Mouse (Mus musculus): Measurements from ENCODE around the gene Rnf121.
"Not testable (repeated sequence)": the region's sequence is repeated elsewhere in the genome, so short reads cannot be mapped to it uniquely, and the experiment has no call there.

Rnf121 gene

DNA sequence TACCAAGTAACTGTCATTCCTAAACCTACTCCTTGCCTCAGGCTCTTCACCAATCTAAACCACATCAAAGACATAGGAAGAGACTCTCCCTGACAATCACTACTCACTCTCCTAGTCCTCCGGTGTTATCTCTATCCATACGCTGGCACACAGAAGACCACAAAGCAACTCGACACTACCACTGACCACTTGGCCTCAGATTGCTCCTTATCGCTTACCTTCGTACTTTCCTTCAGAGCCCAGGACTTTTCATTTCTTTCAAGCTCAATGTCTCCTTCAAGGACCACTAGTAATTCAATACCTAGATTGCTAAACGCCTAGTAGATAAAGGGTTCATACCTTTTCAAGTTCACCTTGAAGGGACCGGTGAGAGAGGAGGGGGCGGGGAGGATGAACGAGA, 1.4 kb downstream of the Rnf121 start:
- DNase-seq = no peak

DNA sequence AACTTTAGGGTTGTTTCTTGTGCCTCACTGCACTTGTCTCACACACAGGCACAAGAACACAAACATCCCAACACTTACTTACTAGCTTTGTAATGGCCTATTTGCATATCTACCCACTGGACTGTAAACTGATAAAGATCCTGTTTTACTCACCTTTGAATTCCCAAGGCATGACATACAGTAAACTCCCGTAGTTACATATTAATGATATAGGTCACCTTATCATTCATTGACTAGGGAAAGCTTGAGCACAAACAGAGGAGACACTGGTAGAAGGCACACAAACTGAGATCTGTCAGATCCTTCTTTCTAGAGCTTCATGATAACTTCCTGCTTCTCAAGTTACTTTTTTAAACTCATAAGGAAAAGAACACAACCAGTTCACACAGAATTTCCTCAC, 3.1 kb downstream of the Rnf121 start:
- no peak for DNase-seq

DNA sequence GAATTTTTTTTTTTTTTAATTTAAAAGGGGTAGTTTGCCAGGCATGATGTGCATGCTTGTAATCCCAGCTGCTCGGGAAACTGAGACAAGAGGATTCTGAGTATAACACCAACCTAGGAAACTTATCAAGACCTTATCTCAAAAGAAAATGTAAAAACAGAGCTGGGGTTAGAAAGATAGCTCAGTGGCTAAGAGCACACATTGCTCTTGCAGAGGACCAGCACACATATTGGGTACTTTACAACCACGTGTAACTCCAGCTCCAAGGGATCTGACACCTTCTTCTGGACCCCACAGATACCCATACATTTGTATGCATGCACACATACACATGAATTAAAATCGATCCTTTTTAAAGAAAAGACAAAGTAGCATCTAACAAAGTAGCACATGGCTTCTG, 3.9 kb downstream of the Rnf121 start:
- no peak for DNase-seq

DNA sequence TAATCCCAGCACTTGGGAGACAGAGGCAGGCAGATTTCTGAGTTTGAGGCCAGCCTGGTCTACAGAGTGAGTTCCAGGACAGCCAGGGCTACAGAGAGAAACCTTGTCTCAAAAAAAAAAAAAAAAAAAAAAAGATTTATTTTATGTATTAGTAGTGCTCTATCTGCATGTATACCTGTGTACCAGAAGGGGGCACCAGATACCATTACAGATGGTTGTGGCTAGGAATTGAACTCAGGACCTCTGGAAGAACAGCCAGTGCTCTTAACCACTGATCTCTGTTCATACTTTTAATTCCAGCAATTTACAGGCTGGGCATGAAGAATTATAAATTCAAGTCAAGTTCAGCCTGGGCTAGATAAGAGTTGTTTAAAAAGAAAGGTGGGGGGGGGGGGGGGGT, 16.7 kb downstream of the Rnf121 start:
- DNase-seq = not testable (repeated sequence)

DNA sequence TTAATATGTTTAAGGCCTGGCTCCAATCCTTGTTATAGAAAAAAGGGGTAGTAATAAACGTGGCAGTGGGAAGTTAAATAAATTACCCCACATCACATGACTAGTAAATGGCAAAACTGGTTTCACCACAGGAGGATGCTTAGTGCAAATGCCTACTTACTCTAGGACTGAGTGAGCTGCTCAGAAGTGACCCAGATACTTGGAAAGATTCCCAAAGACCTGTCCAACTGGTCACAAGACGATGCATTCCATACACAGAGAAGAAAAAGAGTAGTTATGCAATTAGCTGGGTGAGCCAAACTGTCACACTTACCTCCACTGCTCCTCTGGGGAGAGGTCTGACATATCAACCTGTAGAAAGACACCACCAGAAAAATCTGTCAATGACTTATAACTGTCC, 23.0 kb downstream of the Rnf121 start:
- no peak for DNase-seq

DNA sequence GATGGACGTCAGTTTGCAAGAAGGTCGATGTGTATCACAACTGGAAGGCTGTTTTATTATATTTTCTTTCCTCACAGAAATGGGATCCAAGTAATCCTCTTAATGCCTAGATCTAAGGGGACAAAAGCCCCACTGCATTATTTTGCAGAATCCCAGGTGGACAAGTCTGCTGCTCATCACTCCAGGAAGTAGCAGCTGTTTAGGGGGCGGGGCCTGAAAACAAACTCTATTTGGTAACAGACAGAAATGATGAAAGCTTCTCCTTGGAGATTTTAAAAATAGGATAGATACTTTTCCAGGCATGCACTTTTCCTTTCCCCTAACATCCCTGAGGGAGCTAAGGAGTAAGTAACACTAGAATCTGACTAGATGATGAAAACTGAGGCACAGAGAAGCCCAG, 28.0 kb downstream of the Rnf121 start:
- DNase-seq = no peak

GRCm38 (mm10) chr7:102035534-102035933, 29.7 kb downstream of the Rnf121 start:
- DNase-seq = no peak

DNA sequence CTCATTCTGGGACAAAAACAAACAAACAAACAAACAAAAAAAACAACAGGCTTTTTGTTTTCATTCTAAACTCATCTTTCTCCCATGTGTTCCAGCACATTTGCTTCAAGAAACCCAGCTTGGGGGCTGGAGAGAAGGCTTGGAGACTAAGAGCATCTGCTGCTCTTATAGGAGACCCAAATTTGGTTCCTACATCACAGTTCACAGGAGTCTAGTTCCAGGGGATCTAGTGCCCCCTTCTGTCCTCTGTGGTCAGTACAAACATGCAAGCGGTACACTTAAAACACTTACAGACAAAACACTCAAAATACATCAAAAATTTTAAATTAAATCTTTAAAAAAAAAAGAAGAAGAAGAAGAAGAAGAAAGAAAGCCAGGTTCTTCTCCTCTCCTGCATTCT, 30.4 kb downstream of the Rnf121 start:
- peak; percentile 24 for DNase-seq

DNA sequence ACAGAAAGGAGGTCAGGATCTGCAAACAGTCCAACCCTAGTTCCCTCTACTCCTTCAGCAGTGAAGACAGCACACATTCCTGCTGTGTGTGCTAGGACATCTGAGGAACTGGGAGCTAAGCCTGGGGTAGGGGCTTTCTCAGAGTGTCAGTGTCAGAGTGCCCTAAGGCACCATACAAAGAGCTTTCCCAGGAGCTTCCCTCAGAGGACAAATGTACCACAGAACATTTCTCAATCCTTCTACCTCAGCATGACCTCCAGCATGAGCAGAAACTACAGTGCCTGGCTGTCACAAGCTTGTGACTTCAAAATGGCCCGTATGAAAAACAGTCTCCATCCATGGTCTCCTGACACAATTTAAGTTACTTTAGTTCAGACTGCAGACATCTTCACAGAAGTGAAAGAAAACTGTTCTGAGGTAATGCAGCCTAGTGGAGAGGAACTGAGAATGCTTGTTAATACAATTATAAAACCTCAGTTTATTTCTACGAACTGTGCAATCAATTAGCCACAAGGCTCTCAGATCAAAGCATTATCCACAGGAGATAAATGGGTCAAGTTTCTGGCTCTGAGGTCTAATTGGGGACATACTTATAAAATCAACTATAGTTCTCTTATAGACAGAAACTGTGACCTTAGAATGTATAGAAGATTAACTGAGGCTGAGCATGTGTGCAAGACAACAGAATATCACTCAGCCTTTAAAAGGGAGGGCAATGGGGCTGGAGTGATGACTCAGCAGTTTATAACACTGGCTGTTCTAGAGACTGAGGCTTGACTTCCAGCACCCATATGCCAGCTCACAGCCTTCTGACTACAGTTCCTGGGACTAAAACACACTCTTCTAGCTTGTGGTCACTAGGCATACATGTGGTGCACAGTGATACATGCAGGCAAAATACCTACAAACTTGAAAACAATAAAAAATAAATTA, 39.8 kb downstream of the Rnf121 start:
- DNase-seq = no peak

DNA sequence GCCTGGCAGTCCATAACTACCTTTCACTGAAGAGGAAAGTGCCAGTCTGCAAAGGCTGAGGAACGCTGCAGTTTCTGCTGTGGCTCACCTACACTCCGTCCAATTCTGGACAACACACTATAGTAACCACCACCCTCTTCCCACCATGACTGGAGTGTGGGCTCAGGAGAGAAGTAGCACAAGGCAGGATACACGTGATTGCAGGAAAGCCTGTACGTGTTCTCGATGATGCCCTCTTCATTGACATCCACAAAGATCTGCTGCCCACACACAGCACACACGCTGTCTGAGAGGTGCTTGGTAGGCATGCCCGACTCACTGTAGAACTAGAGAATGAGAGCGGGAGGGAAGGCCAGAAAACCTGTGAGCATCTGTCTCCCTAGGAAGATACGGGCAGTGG, 41.4 kb downstream of the Rnf121 start:
- no peak for DNase-seq

GRCm38 (mm10) chr7:102020934-102021333, 44.3 kb downstream of the Rnf121 start:
- not testable (repeated sequence) for DNase-seq

GRCm38 (mm10) chr7:102019362-102019761, 45.9 kb downstream of the Rnf121 start:
- DNase-seq = no peak

DNA sequence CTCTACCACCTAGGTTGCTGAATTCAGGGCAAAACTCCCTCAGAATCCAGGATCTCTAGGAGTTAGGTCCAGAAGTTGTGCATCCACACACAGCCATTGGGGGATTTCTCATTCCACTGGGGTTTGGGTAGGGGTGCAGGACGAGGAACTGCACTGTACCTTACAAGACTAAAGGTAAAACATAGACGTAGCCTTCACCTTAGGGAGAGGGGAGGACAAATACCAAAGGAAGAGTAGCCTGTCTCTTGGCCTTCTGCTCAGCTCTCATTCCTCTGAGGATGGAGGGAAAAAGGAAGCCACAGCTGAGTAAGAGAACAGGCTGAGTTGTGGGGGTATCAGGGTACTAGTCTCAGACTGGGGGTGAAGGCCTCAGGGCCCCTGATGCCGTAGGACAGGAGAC, 46.7 kb downstream of the Rnf121 start, which contains the start of gene Il18bp:
Gene Il18bp, minus strand, starts transcription at position 101 of the 400 bp plus-strand sequence.
- no peak for DNase-seq

DNA sequence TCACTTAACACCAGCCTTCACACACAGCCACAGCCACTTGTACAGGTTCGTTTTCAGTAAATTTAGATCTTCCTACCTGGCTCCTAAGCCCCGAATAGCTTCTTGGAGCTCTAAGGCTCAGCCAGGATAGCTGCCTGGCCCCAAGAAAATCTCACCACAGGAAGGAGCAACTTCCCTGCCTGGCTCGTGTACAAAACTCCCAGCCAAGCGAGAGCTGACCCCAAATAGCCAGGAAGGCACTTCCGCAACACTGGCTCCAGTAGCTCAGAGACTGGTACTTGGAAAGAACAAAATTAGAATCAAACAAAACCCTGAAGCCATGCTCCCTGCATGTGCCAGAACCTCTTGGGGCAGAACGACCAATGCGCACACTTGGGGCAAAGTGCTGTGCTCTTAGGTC, 47.2 kb downstream of the Rnf121 start:
- DNase-seq = peak; percentile 40

- DNase-seq = peak; percentile 23
These were observed 47.8 kb downstream of the Rnf121 start for GRCm38 (mm10) chr7:102017452-102017851.

DNA sequence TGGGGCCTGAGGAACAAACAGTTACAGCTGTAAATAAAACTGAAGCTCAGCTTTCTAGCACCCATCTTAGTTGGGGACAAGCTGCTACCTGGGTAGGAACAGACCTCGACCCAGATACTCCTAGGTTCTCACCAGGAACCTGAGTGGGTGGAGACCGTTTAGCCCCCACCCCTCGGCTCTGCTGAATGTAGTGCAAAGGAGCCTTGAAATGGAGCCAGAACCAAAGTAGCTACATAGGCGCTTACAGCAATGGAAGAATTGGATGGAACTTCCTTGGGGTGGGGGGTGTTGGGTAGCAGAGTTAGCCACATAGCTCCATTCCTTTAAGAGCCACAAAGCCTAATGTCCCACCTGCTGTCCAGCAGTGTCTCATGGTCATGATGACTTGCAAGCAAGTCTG, 48.3 kb downstream of the Rnf121 start:
- no peak for DNase-seq

- no peak for DNase-seq
These were observed 50.3 kb downstream of the Rnf121 start for GRCm38 (mm10) chr7:102014995-102015394.

DNA sequence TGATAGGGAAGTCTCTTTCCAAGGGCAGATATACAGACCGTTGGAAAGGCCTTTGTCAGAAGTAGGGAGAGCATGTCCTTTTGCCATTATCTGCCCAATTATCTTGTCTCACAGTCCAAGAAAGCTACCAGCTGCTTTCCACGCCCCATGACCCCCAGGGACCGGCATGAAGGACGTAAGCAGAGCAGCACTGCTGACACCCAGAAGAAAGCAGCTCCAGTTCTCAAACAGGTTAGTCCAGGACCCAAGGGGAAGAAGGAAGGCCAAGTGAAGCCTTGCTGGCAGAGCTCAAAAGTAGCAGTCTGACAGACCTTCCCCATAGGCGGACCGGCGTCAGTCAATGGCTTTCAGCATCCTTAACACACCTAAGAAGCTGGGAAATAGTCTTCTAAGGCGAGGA, 51.9 kb downstream of the Rnf121 start:
- DNase-seq = no peak

- DNase-seq = no peak
These were observed 53.4 kb downstream of the Rnf121 start for GRCm38 (mm10) chr7:102011855-102012254.

- no peak for DNase-seq
These were observed 58.7 kb downstream of the Rnf121 start for GRCm38 (mm10) chr7:102006520-102006919.

DNA sequence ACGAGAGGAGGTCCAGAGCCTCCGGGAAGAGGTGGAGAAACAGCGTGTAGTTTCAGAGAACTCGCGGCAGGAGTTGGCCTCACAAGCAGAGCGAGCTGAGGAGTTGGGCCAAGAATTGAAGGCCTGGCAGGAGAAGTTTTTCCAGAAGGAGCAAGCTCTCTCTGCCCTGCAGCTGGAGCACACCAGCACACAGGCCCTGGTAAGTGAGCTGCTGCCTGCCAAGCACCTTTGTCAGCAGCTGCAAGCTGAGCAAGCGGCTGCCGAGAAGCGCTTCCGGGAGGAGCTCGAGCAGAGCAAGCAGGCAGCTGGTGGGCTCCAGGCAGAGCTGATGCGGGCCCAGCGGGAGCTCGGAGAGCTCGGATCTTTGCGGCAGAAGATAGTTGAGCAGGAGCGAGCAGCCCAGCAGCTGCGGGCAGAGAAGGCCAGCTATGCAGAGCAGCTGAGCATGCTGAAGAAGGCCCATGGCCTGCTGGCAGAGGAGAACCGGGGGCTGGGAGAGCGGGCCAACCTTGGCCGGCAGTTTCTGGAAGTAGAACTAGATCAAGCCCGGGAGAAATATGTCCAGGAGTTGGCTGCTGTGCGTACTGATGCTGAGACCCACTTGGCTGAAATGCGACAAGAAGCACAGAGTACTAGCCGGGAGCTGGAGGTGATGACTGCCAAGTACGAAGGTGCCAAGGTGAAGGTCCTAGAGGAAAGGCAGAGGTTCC, 64.2 kb downstream of the Rnf121 start:
- DNase-seq = peak; percentile 72

DNA sequence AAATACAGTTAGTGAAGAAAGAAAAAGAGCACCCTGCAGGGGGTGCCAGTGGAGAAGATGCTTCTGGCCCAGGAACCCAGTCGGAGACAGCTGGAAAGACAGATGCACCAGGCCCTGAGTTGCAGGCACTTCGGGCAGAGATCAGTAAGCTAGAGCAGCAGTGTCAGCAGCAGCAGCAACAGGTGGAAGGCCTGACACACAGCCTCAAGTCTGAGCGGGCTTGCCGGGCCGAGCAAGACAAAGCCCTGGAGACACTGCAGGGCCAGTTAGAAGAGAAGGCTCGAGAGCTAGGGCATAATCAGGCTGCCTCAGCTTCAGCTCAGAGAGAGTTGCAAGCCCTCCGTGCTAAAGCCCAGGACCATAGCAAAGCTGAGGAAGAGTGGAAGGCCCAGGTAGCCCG, 65.0 kb downstream of the Rnf121 start:
- DNase-seq = no peak

- no peak for DNase-seq
These were observed 65.7 kb downstream of the Rnf121 start for GRCm38 (mm10) chr7:101999461-102000151.

All from lung, postnatal 10 days (tissue).